Mouse (Mus musculus) kidney, embryonic 16.5 days (tissue): Measurements from ENCODE around the gene Atl3. TPM values are rescaled to one million over a fixed set of nuclear protein-coding genes. Genes with fewer than 3 reads are reported as not detected.

ENCODE experiments used
- polyA plus RNA-seq: library from polyadenylated mRNA; unstranded; fragments of >200 nt; fragmentation: Nextera tagmentation; extraction: Ambion mirVana; gene quantifications from 2 replicates; pipeline ENCODE4 v1.2.1, GENCODE M21; 2015

Atl3 gene
- polyA plus RNA-seq, 1 experiment from 2014 or later, result 13.1 TPM

Other genes with a start within 250 kb of the Atl3 start
- 8.7 and 10.8 TPM in 2 replicates for gene Rcor2, start 226.7 kb upstream of the Atl3 start, polyA plus RNA-seq
- gene Mark2, start 152.2 kb upstream of the Atl3 start, polyA plus RNA-seq, result 40.6 and 44.9 TPM in 2 replicates
- 33.2 and 35.7 TPM in 2 replicates for gene Spindoc, start 111.0 kb upstream of the Atl3 start, polyA plus RNA-seq
- 4.8 and 5.4 TPM in 2 replicates for gene 2700081O15Rik, start 76.4 kb upstream of the Atl3 start, polyA plus RNA-seq
- gene Rtn3, start 10.8 kb upstream of the Atl3 start, polyA plus RNA-seq, result 169 and 172 TPM in 2 replicates
- gene Pla2g16, start 63.4 kb downstream of the Atl3 start, polyA plus RNA-seq, result 10.5 and 10.8 TPM in 2 replicates
- gene Lgals12, start 113.2 kb downstream of the Atl3 start, polyA plus RNA-seq, result 1.6 and 2.3 TPM in 2 replicates
- 0.41 TPM in 1 of 2 replicates, not detected in the other for gene Hrasls5, start 118.5 kb downstream of the Atl3 start, polyA plus RNA-seq
- 14.9 and 19.4 TPM in 2 replicates for gene Slc22a19, start 217.3 kb downstream of the Atl3 start, polyA plus RNA-seq